Mouse (Mus musculus) stomach, postnatal 0 days (tissue): ENCODE measurements around the gene Hdac5.

ENCODE experiments used
- CTCF ChIP-seq: IDR thresholded peaks from 2 replicates; pipeline ENCODE4 v1.5.1; 2016; ENCODE audit warnings: antibody characterized with exemption, low read depth, mild to moderate bottlenecking, moderate library complexity
- EP300 ChIP-seq: optimal IDR thresholded peaks from 2 replicates; pipeline ENCODE3; 2016; ENCODE audit warnings: antibody characterized with exemption

DNA sequence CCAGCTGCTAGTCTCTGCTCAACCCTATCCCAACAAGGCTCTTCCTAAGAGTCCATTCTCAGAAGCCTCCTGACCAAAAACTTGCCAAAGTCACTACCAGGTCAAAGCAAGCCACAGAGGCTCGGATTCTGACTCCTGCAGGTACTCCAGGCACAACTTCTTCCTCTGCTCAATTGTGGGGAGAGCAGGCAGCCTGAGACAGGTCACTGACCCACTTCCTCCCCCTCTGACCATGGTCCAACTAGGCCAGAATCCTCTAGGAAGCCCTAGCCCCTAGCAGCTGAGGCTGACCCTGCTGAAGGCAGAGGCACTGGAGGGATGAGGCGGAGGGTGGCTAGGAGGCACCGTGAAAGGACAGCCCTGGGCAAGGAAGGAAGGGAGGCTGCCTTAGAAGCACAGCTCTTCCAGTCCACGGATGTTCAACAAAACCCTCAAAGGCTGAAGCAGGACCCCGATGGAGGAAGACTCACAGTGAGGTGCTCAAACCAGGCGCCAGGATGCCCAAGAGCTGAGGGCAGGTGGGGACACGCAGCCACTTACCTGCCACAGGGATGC is 12.0 kb downstream of the Hdac5 start:
- TF ChIP-seq CTCF = no peak
- TF ChIP-seq EP300 = no peak
